Mouse (Mus musculus) embryonic facial prominence, embryonic 13.5 days (tissue): Measurements from ENCODE around the gene Kcnh4. TPM values are rescaled to one million over a fixed set of nuclear protein-coding genes. Genes with fewer than 3 reads are reported as not detected.

Experiments used
- ATAC-seq: fragments of 200-750 bp; cut with Nextera tagmentation; 2 replicates; pipeline ENCODE4 v1.8.0; 2017; ENCODE audit warnings: low read depth; ENCODE audit not compliant: insufficient number of reproducible peaks, insufficient read depth, low FRiP score, low TSS enrichment
- H3K27ac ChIP-seq: fragments of 300-500 bp; sonication (generic); 2 replicates; pipeline ENCODE4 v1.5.1; 2015; ENCODE audit warnings: moderate library complexity, mild to moderate bottlenecking, inconsistent platforms
- H3K27me3 ChIP-seq: fragments of 300-500 bp; sonication (generic); 2 replicates; pipeline ENCODE4 v1.6.1; 2015; ENCODE audit warnings: mild to moderate bottlenecking, inconsistent platforms
- H3K36me3 ChIP-seq: fragments of 300-500 bp; sonication (generic); 2 replicates; pipeline ENCODE4 v1.6.1; 2015; ENCODE audit warnings: mild to moderate bottlenecking, inconsistent platforms
- H3K4me1 ChIP-seq: fragments of 300-500 bp; sonication (generic); 2 replicates; pipeline ENCODE4 v1.6.1; 2015; ENCODE audit warnings: inconsistent platforms
- H3K4me2 ChIP-seq: fragments of 300-500 bp; sonication (generic); 2 replicates; pipeline ENCODE4 v1.6.1; 2015; ENCODE audit warnings: moderate library complexity, mild to moderate bottlenecking, inconsistent platforms
- H3K4me3 ChIP-seq: fragments of 300-500 bp; sonication (generic); 2 replicates; pipeline ENCODE4 v1.5.1; 2015; ENCODE audit warnings: mild to moderate bottlenecking, inconsistent platforms
- H3K9ac ChIP-seq: fragments of 300-500 bp; sonication (generic); 2 replicates; pipeline ENCODE4 v1.6.1; 2015; ENCODE audit warnings: mild to moderate bottlenecking, inconsistent platforms
- H3K9me3 ChIP-seq: fragments of 300-500 bp; sonication (generic); 2 replicates; pipeline ENCODE4 v1.6.1; 2016; ENCODE audit warnings: inconsistent platforms
- WGBS: fragments of 180-500 bp; shearing (Covaris S2); methylation state at CpG from one replicate; pipeline ENCODE4 v1.1.7; 2015; ENCODE audit warnings: mixed read lengths; 5-methylcytosine and 5-hydroxymethylcytosine counted together
- polyA plus RNA-seq: library from polyadenylated mRNA; unstranded; fragments of >200 nt; fragmentation: Nextera tagmentation; extraction: Ambion mirVana; gene quantifications from 2 replicates; pipeline ENCODE4 v1.2.1, GENCODE M21; 2015

Kcnh4 gene
- polyA plus RNA-seq, 1 experiment from 2014 or later: 0.14 TPM

DNA sequence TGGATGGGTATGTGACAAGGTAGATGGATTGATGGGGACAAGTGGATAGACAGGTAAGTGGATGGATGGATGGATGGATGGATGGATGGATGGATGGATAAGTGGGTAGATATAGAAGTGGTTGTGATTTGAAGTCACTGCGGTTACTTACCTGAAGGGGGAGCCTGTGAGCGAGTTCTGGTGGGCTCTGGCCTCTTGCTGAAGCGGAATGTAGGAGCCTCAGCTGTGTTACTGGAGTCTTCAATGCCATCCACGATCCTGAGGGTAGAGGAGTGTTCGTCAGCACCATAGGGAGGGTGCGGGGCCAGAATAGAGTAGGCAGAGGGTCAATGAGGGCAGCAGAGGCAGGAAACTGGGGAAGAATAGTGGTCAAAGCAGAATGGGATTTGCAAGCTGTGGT, 14.7 kb downstream of the Kcnh4 start:
- Histone ChIP-seq H3K4me2 (no peak overlapping the region), H3K4me1 (no peaks in the 10 kb centered on the region), H3K36me3 (no peaks in the 10 kb centered on the region), H3K9ac (no peak overlapping the region), H3K27me3 (peaks cover 22% of the 10 kb centered on the region), H3K9me3 (no peaks in the 10 kb centered on the region), H3K4me3 (no peak overlapping the region), H3K27ac (no peak overlapping the region)
- 16% methylated on average over 6 of the region's 6 CpGs for WGBS
- ATAC-seq: no peak

DNA sequence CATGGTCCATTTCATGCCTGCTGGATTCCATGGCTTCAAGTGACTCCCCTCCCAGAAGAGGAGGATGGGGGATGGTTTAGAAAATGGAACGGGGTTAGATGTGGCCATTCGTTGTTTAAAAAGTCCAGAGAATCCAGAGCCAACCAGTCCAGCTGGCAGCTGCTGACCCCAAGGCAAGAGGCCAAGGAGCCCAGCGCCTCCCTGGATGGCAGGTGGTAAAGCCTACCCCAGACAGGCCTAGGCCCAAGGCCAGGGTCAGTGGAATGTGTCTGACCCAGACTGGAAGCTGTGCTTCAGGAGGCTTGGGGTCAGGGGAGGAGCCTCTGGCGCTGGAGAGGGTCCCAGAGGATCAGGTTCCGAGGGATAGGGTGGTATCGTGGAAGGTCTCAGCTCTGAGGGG, 18.4 kb downstream of the Kcnh4 start:
- 69% methylated on average over 6 of the region's 6 CpGs for WGBS
- Histone ChIP-seq H3K27me3 (peaks cover 4% of the 10 kb centered on the region; the same call in 1 of the 2 replicates), H3K9ac (no peak overlapping the region), H3K9me3 (no peaks in the 10 kb centered on the region), H3K4me1 (peaks cover 10% of the 10 kb centered on the region), H3K27ac (no peak overlapping the region), H3K4me3 (no peak overlapping the region), H3K4me2 (no peak overlapping the region), H3K36me3 (no peaks in the 10 kb centered on the region)
- ATAC-seq: no peak

DNA sequence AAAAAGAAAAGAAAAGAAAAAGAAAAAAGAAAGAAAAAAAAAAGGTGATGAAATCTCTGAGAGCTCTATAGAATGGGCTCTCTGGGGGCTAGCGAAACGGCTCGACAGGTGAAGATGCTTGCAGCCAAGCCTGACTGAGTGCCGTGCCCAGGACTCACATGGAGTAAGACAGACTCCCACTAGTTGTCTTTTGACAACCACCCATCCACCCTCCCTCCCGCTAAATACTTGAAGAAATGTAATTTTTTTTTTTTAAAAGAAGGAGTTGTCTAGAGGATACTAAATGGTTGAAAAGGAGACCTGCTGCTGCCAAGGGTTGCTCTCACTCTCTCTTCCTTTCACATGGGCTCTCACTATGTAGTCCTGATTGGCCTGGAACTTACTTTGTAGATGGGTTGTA, 21.0 kb downstream of the Kcnh4 start:
- Histone ChIP-seq H3K27me3 (no peaks in the 10 kb centered on the region; the same call in 1 of the 2 replicates), H3K36me3 (no peaks in the 10 kb centered on the region), H3K4me2 (peak overlapping the region; percentile 82), H3K9me3 (no peaks in the 10 kb centered on the region), H3K4me1 (peaks cover 21% of the 10 kb centered on the region), H3K4me3 (peak overlapping the region; percentile 99), H3K27ac (no peak overlapping the region), H3K9ac (peak overlapping the region; percentile 67)
- no peak for ATAC-seq
- WGBS: 22% methylated on average over 5 of the region's 5 CpGs

DNA sequence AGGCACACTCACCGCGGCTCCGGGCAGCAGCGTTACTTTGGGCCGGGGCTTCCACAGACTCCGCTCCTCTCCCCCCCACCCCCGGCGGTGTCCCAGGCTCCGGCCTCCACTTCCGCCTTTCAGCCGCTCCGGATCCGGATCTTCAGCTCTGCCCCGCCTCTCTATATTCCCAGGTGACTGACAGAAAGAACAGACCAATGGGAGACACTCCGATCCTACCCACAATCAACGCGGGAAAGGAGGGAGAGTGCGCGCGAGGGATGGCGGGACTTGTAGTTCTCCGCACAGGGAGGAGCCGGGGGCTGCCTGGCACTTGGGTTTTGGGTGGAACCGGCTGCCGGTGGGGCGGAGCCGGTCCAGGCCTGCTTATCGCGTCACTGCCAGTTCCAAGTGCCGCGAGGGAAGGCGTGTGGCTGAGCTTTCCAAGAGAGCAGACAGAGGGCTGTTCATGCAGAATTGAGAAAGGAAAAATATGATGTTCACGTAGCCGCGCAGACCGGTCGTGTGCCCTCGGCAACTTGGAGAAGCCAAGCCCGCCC, 21.6 kb downstream of the Kcnh4 start, which contains the start of gene Rab5c:
Gene Rab5c (minus strand): TSS at position 150 of the 539 bp plus-strand sequence.
- H3K9me3 ChIP-seq: no peaks in the 10 kb centered on the region
- H3K4me1 ChIP-seq: peaks cover 21% of the 10 kb centered on the region
- H3K27ac ChIP-seq: peak within 1 kb of the TSS; percentile 67
- H3K4me3 ChIP-seq: peak within 1 kb of the TSS; percentile 99
- WGBS: under 1% methylated on average over 39 of the region's 39 CpGs
- H3K4me2 ChIP-seq: peak within 1 kb of the TSS; percentile 82
- peak within 1 kb of the TSS; percentile 95 for H3K9ac ChIP-seq
- H3K27me3 ChIP-seq: no peaks in the 10 kb centered on the region; the same call in 1 of the 2 replicates
- H3K36me3 ChIP-seq: no peaks in the 10 kb centered on the region
- peak; percentile 99 for ATAC-seq

DNA sequence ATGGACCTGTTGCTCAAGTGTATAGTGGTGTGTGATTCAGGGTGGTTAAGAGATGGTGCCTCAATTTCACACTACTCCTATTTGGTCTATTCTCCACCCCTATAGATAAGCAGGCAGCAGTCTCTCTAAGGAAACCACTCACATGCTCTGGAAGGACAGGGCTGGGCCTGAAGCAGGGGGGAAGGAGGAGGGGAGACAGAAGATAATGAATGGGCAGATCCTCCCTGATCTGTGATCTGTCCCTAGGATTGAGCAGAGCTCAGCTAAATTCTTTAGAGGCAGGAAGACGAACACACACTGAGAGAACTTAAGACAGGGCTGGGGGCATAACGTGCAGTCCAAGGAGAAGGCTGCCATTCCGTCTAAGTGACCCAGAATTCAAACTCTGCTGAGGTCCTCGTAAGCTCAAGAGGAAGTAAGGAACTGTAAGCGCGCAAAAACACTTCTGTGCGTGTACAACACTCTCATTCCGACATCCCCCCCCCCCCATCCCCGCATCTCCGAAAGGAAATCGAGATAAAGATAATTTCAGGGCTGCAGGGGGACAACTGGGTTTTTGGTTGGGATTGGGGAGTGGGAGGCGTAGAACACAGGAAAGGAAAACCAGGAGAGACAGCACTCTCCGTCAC, 22.5 kb downstream of the Kcnh4 start:
- H3K27ac ChIP-seq: peak overlapping the region; percentile 67; the same call in 1 of the 2 replicates
- peak overlapping the region; percentile 99 for H3K4me3 ChIP-seq
- H3K4me2 ChIP-seq: peak overlapping the region; percentile 82
- H3K9me3 ChIP-seq: no peaks in the 10 kb centered on the region
- WGBS: 1% methylated on average over 13 of the region's 13 CpGs
- peaks cover 4% of the 10 kb centered on the region; the same call in 1 of the 2 replicates for H3K36me3 ChIP-seq
- H3K9ac ChIP-seq: peak overlapping the region; percentile 95
- H3K4me1 ChIP-seq: peaks cover 21% of the 10 kb centered on the region
- ATAC-seq: no peak
- no peaks in the 10 kb centered on the region for H3K27me3 ChIP-seq

DNA sequence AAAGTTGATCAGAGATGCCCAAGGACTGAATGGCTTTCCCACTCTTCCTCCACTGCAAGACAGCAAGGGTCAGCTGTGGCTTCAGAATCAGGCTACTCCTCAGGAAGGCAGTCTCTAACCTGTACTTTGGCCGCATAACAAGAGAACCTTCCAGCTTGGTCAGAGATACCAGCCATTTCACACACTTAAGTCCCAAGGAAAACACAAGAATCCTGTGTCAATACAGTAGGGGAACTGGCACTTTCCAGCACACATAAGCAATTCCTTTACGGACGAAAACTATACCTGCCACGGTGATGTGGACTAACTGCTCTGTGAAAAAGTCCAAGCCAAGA, 23.0 kb downstream of the Kcnh4 start:
- Histone ChIP-seq H3K4me2 (peak overlapping the region; percentile 82), H3K9ac (peak overlapping the region; percentile 95), H3K9me3 (no peaks in the 10 kb centered on the region), H3K27me3 (no peaks in the 10 kb centered on the region), H3K4me3 (peak overlapping the region; percentile 99), H3K4me1 (peaks cover 21% of the 10 kb centered on the region), H3K27ac (no peak overlapping the region), H3K36me3 (peaks cover 4% of the 10 kb centered on the region; the same call in 1 of the 2 replicates)
- no peak for ATAC-seq
- WGBS: 82% methylated on average over 4 of the region's 4 CpGs

DNA sequence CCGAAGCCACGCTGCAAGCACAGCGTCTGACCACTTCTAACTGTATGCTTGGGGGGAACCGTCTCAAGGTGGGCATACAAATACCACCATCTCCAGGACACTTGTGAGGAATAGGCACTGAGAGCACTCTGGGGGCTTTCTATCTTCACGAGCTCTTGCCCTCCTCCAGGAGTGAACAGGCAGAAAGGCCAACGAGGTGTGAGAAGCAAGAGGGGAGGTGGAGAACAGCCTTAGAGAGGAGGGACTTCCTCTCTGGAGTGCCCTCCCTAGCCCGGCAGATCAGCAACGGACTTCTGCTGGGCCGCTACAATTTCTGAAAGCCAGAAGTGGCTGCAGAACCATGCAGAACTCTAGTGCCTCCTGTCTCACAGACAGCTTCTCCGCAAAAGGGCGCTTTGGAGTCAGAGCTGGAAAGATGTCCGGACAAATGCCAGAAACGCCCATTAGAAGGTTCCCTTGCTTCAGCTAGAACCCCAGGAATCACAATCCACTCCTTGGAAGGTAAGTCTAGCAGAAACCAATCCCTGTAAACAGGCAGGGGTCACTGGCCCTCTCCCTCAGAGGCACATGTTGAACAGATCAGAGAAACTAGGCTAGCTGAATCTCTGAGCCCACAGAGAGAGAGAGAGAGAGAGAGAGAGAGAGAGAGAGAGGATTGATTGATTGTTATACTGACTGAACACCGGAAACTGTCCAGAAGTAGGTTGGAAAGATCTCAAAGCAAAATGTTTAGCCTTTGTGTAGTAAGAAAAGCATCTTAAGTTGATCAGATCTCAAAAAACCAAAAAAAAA, 23.6 kb downstream of the Kcnh4 start:
- Histone ChIP-seq H3K4me1 (peaks cover 21% of the 10 kb centered on the region), H3K27ac (no peak overlapping the region; the same call in 1 of the 2 replicates), H3K9me3 (no peaks in the 10 kb centered on the region), H3K27me3 (no peaks in the 10 kb centered on the region), H3K9ac (peak overlapping the region; percentile 95; the same call in 1 of the 2 replicates), H3K36me3 (peaks cover 4% of the 10 kb centered on the region; the same call in 1 of the 2 replicates), H3K4me3 (peak overlapping the region; percentile 99; the same call in 1 of the 2 replicates), H3K4me2 (peak overlapping the region; percentile 82)
- ATAC-seq: no peak
- 78% methylated on average over 14 of the region's 14 CpGs for WGBS

DNA sequence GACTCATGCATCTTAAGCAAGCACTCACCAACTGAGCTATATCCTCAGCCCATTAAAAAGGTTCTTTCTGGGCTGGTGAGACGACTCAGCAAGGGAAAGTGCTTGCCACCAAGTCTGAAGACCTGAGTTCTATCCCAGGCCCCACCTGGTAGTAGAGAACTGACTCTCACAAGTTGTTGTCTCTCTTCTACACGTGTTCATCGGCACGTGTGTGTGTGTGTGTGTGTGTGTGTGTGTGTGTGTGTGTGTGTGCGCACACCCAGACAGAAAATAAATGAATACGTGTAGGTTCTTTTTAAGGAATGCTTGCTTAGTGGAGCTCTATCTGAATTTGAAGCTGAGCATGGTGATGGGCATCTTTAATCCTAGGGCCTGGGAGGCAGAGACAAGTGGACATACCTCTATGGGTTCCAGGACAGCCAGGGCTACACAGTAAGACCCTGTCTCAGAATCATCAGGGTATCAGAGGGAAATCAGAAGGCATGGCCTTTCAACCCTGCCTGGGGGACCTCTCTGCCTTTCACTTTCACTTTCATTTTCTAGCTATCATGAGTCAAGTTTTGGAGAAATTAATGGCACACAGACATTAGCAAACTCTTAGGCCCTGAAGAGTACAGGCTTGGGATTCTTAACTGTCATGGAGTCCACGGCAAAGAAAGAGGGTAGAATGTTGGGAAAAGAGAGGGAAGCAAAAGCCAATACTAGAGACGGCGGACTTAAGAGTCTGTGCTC, 24.4 kb downstream of the Kcnh4 start:
- H3K9ac ChIP-seq: peak overlapping the region; percentile 46; the same call in 1 of the 2 replicates
- no peaks in the 10 kb centered on the region for H3K27me3 ChIP-seq
- no peak for ATAC-seq
- H3K36me3 ChIP-seq: peaks cover 7% of the 10 kb centered on the region; the same call in 1 of the 2 replicates
- peak overlapping the region; percentile 14; the same call in 1 of the 2 replicates for H3K4me2 ChIP-seq
- H3K4me3 ChIP-seq: 0 out of 2 replicates have a peak overlapping the region, but pooled peaks have one; percentile 2
- H3K27ac ChIP-seq: no peak overlapping the region
- H3K4me1 ChIP-seq: peaks cover 21% of the 10 kb centered on the region
- no peaks in the 10 kb centered on the region for H3K9me3 ChIP-seq
- 88% methylated on average over 9 of the region's 9 CpGs for WGBS

DNA sequence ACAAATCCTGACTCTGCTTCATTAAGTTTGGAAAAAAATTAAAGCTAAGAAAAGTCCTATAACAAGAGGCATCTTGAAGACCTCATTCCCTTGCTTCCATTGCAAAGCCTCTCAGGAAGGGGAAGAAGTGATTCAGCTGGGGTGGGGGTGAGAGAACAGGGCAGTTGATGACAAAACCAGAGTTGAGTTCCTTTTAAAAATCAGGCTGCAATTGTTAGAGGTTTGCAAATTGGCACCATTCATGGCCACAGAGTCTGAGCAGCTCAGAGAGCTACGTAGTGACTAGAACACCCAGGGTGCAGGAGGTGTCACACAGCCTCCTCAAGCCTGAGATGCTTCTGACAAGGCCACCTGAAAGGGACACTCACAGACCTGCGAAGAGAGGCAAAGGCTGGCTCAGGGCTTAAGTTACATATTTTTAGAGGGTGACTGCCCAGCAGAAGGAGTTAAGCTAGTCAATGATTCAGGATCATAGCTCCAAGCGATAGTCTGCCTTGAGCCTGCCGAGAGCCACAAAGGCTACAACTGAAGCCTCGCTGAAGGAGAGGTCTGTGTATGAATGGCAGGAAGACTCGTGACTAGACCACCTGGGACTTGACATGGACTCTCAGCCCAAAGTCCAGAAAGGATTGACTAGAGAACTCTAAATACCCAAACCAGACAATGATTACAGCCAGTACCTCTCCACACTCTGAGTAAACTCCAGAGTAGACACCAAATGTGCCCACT, 29.1 kb downstream of the Kcnh4 start:
- Histone ChIP-seq H3K27me3 (no peaks in the 10 kb centered on the region), H3K4me1 (peaks cover 8% of the 10 kb centered on the region), H3K9ac (no peak overlapping the region), H3K27ac (no peak overlapping the region), H3K36me3 (peaks cover 25% of the 10 kb centered on the region), H3K9me3 (no peaks in the 10 kb centered on the region), H3K4me2 (no peak overlapping the region), H3K4me3 (no peak overlapping the region)
- WGBS: 82% methylated on average over 6 of the region's 6 CpGs
- ATAC-seq: no peak

DNA sequence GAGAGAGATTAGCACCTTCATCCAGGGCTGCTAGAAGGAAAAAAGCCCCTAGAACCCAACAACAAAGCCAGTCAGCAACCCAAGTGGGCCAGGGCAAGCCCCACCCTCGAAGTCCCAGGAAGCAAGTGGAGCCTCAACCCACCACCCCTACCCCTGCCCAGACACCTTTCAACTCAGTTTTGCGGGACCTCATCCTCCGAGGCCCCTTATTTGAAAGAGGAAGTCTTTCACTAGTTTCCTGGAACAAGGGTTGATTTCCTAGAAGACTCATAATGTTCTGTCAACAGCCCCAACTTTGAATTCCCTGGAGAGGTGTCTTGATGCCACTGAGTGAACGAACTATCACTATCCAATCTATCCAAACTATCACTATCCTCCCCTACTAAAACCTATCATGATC, 29.8 kb downstream of the Kcnh4 start:
- Histone ChIP-seq H3K27ac (no peak overlapping the region), H3K4me1 (peaks cover 8% of the 10 kb centered on the region), H3K4me3 (no peak overlapping the region), H3K9me3 (no peaks in the 10 kb centered on the region), H3K36me3 (peaks cover 25% of the 10 kb centered on the region), H3K4me2 (no peak overlapping the region), H3K27me3 (no peaks in the 10 kb centered on the region), H3K9ac (no peak overlapping the region)
- ATAC-seq: no peak
- 92% methylated on average over 4 of the region's 4 CpGs for WGBS
